Mouse (Mus musculus) liver, postnatal 0 days (tissue): ENCODE measurements at regions not wholly inside any gene's neighbourhood (a gene's known extent, or its start where the extent isn't known, plus 50 kb on each side); places are given as distances from the start of the nearest gene placed in this dataset.

Experiments used
- CTCF ChIP-seq: sonication (generic); IDR thresholded peaks from 2 replicates; pipeline ENCODE4 v1.5.1; 2016; ENCODE audit warnings: antibody characterized with exemption, low read depth
- EP300 ChIP-seq: IDR thresholded peaks from 2 replicates; pipeline ENCODE4 v1.6.1; 2016; ENCODE audit warnings: antibody characterized with exemption, low read depth, mild to moderate bottlenecking

GRCm38 (mm10) chr1:142624303-142624702 lies 1016.2 kb upstream of the B3galt2 start:
- no peak for TF ChIP-seq CTCF
- no peak for TF ChIP-seq EP300
